In the genomic region with DNA sequence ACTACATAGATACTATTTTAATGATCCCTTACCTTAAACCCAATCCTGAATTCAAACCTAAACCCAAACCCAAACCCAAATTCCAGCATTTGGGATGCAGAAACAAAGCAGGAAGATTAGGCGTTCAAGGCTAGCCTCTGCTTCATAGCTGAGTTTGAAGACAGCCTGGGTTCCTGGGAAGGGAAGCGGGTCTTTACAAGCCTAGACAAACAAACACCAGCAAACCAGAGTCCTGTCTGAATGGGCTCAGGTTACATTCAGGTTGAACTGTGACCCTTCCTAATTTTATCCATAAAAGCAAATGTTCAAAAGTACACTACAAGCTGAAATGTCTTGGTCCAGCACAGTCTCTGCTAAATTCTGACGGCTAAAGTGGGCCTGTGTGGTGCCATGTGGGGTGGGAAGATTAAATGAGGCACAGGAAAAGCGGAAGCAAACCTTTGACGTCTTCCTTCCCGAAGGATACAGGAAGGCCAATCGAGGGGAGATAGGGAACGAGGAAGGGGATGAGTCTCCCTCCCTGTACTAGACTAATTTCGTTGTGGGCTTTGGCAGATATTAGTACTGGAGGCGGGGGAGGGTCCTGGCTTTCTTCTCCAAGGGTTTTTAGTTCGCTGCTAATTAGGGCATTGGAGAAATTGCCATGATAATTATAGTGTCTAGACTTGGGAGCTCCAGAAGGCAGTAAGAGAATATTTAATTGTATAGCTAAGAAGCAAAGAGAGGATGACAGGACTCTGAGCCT, we compare ENCODE assay signal across 11 mouse cellular contexts. TPM values are rescaled to one million over a fixed set of nuclear protein-coding genes. Genes with fewer than 3 reads are reported as not detected.
A peak's percentile ranks its signal among the peaks of the same experiment; 100 is the strongest.
DNase-seq lines count a peak whose midpoint lies in the region; ATAC-seq lines count a peak whose summit lies in the region.
"Had no signal": no experiment of that assay in that cellular context is flagged by ENCODE, and none has a peak within 500 bp of the region (broad histone marks: within the 10 kb centered on the region; RNA-seq: fewer than 3 reads in every experiment).

No protein-coding gene starts in this region.

- no peak overlapping the region for H3K4me2 ChIP-seq in kidney, embryonic 16.5 days (replicated peaks; ENCODE audit: low read depth, low read length)
- H3K4me2 ChIP-seq in embryonic facial prominence, embryonic 14.5 days (ENCODE audit: low read depth, low read length), result no peak overlapping the region
- H3K4me2 ChIP-seq in liver, embryonic 12.5 days, result no peak overlapping the region

- no peaks in the 10 kb centered on the region for H3K27me3 ChIP-seq in kidney, embryonic 16.5 days (ENCODE audit: insufficient read depth, low read length)
- no peaks in the 10 kb centered on the region for H3K27me3 ChIP-seq in embryonic facial prominence, embryonic 14.5 days (replicated peaks; ENCODE audit: control insufficient read depth, insufficient read depth, low read length)
- H3K27me3 ChIP-seq in liver, embryonic 12.5 days (replicated peaks), result no peaks in the 10 kb centered on the region

- WGBS in kidney, embryonic 16.5 days, result 44% methylated on average over 11 of the region's 11 CpGs
- 25% methylated on average over 11 of the region's 11 CpGs for WGBS in embryonic facial prominence, embryonic 14.5 days
- whole genome bisulfite sequencing in liver, embryonic 12.5 days (ENCODE audit: insufficient replicate concordance), result 24% methylated on average over 11 of the region's 11 CpGs

- H3K4me1 ChIP-seq in kidney, embryonic 16.5 days (ENCODE audit: insufficient read depth, low read length), result peaks cover 23% of the 10 kb centered on the region; the same call in 1 of the 2 replicates
- H3K4me1 ChIP-seq in embryonic facial prominence, embryonic 14.5 days (ENCODE audit: control insufficient read depth, insufficient read depth, low read length), result peaks cover 11% of the 10 kb centered on the region
- peaks cover 29% of the 10 kb centered on the region for H3K4me1 ChIP-seq in liver, embryonic 12.5 days

- no peak overlapping the region for H3K4me3 ChIP-seq in kidney, embryonic 16.5 days (ENCODE audit: low read length)
- no peak overlapping the region for H3K4me3 ChIP-seq in embryonic facial prominence, embryonic 14.5 days (ENCODE audit: low read depth, low read length)
- H3K4me3 ChIP-seq in liver, embryonic 12.5 days, result no peak overlapping the region

- 0 out of 2 replicates have a peak, but pooled peaks have one; percentile 27 for ATAC-seq in kidney, embryonic 16.5 days (ENCODE audit: low FRiP score, low TSS enrichment)
- no peak for ATAC-seq in embryonic facial prominence, embryonic 14.5 days (ENCODE audit: low read depth)
- ATAC-seq in liver, embryonic 12.5 days, result peak; percentile 46; the same call in 1 of the 2 replicates
- ATAC-seq in granulocyte monocyte progenitor cell, adult 5-6 weeks (replicated peaks; ENCODE audit: poor library complexity, severe bottlenecking), result no peak
- ATAC-seq: hindbrain, embryonic 16.5 days had no signal

- no peak overlapping the region for H3K9ac ChIP-seq in kidney, embryonic 16.5 days (replicated peaks; ENCODE audit: low read length)
- H3K9ac ChIP-seq in embryonic facial prominence, embryonic 14.5 days (ENCODE audit: low read depth, low read length), result no peak overlapping the region
- H3K9ac ChIP-seq in liver, embryonic 12.5 days, result no peak overlapping the region

- DNase-seq in kidney, adult 8-10 months, result no peak
- DNase-seq in embryo, embryonic 10.5 days (ENCODE audit: low spot score), result peak; percentile 48
- no peak for DNase-seq in embryonic facial prominence, embryonic 14.5 days (ENCODE audit: low spot score)
- no peak for DNase-seq in frontal cortex, postnatal 14 days (ENCODE audit: low spot score in 2 of 2)
- DNase-seq: cerebellum, adult 9-10 months; layer of hippocampus, postnatal 36 days had no signal

- H3K27ac ChIP-seq in kidney, embryonic 16.5 days (ENCODE audit: low read length), result peak overlapping the region; percentile 60; the same call in 1 of the 2 replicates
- peak overlapping the region; percentile 49 for H3K27ac ChIP-seq in embryonic facial prominence, embryonic 14.5 days (replicated peaks; ENCODE audit: low read depth, low read length)
- H3K27ac ChIP-seq in liver, embryonic 12.5 days, result peak overlapping the region; percentile 56

- no peaks in the 10 kb centered on the region for H3K36me3 ChIP-seq in kidney, embryonic 16.5 days (ENCODE audit: insufficient read depth, low read length)
- H3K36me3 ChIP-seq in embryonic facial prominence, embryonic 14.5 days (ENCODE audit: control insufficient read depth, insufficient read depth, low read length), result no peaks in the 10 kb centered on the region
- H3K36me3 ChIP-seq in liver, embryonic 12.5 days, result no peaks in the 10 kb centered on the region
- H3K36me3 ChIP-seq: G1E had no signal

- no peaks in the 10 kb centered on the region for H3K9me3 ChIP-seq in kidney, embryonic 16.5 days (ENCODE audit: low read length)
- no peaks in the 10 kb centered on the region for H3K9me3 ChIP-seq in embryonic facial prominence, embryonic 14.5 days (ENCODE audit: control insufficient read depth, low read length)
- H3K9me3 ChIP-seq in liver, embryonic 12.5 days (replicated peaks), result no peaks in the 10 kb centered on the region

RNA-seq across cellular contexts. Expression of a gene that starts 16.5 kb away (rescaled TPM):
- 36.9 and 40.0 TPM in 2 replicates for polyA plus RNA-seq in kidney, embryonic 16.5 days (2015; fragmentation: Nextera tagmentation; extraction: Ambion mirVana)
- 32.6 and 34.6 TPM in 2 replicates for polyA plus RNA-seq in embryonic facial prominence, embryonic 14.5 days (2014; fragmentation: Nextera tagmentation; extraction: Ambion mirVana)
- 12.9 and 14.9 TPM in 2 replicates for polyA plus RNA-seq in liver, embryonic 12.5 days (2016; fragmentation: Nextera tagmentation; extraction: Ambion mirVana)
- total RNA-seq in granulocyte monocyte progenitor cell, adult 5-6 weeks (2014; fragmentation: Nextera tagmentation), result 33.5 and 33.9 TPM in 2 replicates
- 48.7 and 49.1 TPM in 2 replicates for total RNA-seq in granulocyte monocyte progenitor cell, adult 5-6 weeks (2017)

Comparison
In these comparisons a context has a peak if more than half of its experiments do, and no peak if none do; other contexts are left out.
1. ATAC-seq: peak in kidney, embryonic 16.5 days (single experiment) and liver, embryonic 12.5 days (single experiment); none in embryonic facial prominence, embryonic 14.5 days (single experiment) and granulocyte monocyte progenitor cell, adult 5-6 weeks (single experiment).
2. Peak in every context shown above with its lines, with median percentiles within 50 percentile points of each other: H3K27ac ChIP-seq.